Comparison of ENCODE assay signal across 16 mouse cellular contexts in genomic region chr5:146678049-146678774, GRCm38 (mm10).
DNase-seq lines count a peak whose midpoint lies in the region; ATAC-seq and TF ChIP-seq lines count a peak whose summit lies in the region.
"Had no signal": no experiment of that assay in that cellular context is flagged by ENCODE, and none has a peak within 500 bp of the region (broad histone marks: within the 10 kb centered on the region; RNA-seq: fewer than 3 reads in every experiment).

No protein-coding gene starts in this region.

- no peak overlapping the region for H3K4me2 ChIP-seq in heart, embryonic 12.5 days
- H3K4me2 ChIP-seq in CH12.LX (ENCODE audit: insufficient read depth, low read depth, poor library complexity, severe bottlenecking): peak overlapping the region; percentile 52; the same call in 1 of the 2 replicates
- peak overlapping the region; percentile 23 for H3K4me2 ChIP-seq in intestine, embryonic 15.5 days (replicated peaks)
- no peak overlapping the region for H3K4me2 ChIP-seq in midbrain, embryonic 12.5 days (replicated peaks)
- H3K4me2 ChIP-seq: hindbrain, embryonic 13.5 days; kidney, embryonic 15.5 days; limb, embryonic 13.5 days had no signal

- H3K27ac ChIP-seq in heart, embryonic 12.5 days (ENCODE audit: poor library complexity, severe bottlenecking): peak overlapping the region; percentile 26; the same call in 1 of the 2 replicates
- H3K27ac ChIP-seq in CH12.LX (ENCODE audit: insufficient read depth, low read depth): peak overlapping the region; percentile 97
- peak overlapping the region; percentile 78 for H3K27ac ChIP-seq in intestine, embryonic 15.5 days
- H3K27ac ChIP-seq in midbrain, embryonic 12.5 days (replicated peaks): no peak overlapping the region
- H3K27ac ChIP-seq: hindbrain, embryonic 13.5 days; layer of hippocampus, adult 2 months; limb, embryonic 13.5 days had no signal

- no peak for ATAC-seq in heart, embryonic 12.5 days (ENCODE audit: insufficient number of reproducible peaks, low FRiP score)
- no peak for ATAC-seq in intestine, embryonic 15.5 days
- ATAC-seq in midbrain, embryonic 12.5 days (ENCODE audit: low FRiP score, low read depth): peak; percentile 70

- no peak for DNase-seq in heart, postnatal 25 days (ENCODE audit: low spot score)
- DNase-seq in CH12.LX (ENCODE audit: extremely low read depth) (no peak), adipocyte (ENCODE audit: low spot score) (no peak)
- no peak for DNase-seq in T-cell, adult 2 months (ENCODE audit: low spot score)
- DNase-seq in right cerebral cortex, postnatal 4 days: no peak
- DNase-seq: cerebellum, adult 18-20 months; gastrocnemius, postnatal 14 days; right cerebral cortex, postnatal 14 days; thymus, postnatal 4 days had no signal

- no peak for TF ChIP-seq POLR2A in CH12.LX (IDR thresholded peaks at IDR 0.05; ENCODE audit: low read depth, low read length)

- H3K4me3 ChIP-seq in heart, embryonic 12.5 days: no peak overlapping the region
- no peak overlapping the region for H3K4me3 ChIP-seq in CH12.LX (replicated peaks in 1 of 3; ENCODE audit: low read depth in 2 of 3, low read length in 2 of 3, poor library complexity in 1 of 3)
- H3K4me3 ChIP-seq in intestine, embryonic 15.5 days (replicated peaks): no peak overlapping the region
- H3K4me3 ChIP-seq in midbrain, embryonic 12.5 days: no peak overlapping the region
- H3K4me3 ChIP-seq: hindbrain, embryonic 13.5 days; kidney, embryonic 15.5 days; layer of hippocampus, adult 2 months; limb, embryonic 13.5 days had no signal

- no peaks in the 10 kb centered on the region for H3K79me2 ChIP-seq in CH12.LX (replicated peaks; ENCODE audit: control insufficient read depth, extremely low read depth, insufficient read depth, poor library complexity, severe bottlenecking)

- no peak overlapping the region for H3K9ac ChIP-seq in heart, embryonic 12.5 days
- peak overlapping the region; percentile 23; the same call in 1 of the 2 replicates for H3K9ac ChIP-seq in CH12.LX (ENCODE audit: insufficient read depth, low read depth)
- no peak overlapping the region for H3K9ac ChIP-seq in intestine, embryonic 15.5 days
- H3K9ac ChIP-seq in midbrain, embryonic 12.5 days (replicated peaks): no peak overlapping the region
- H3K9ac ChIP-seq: hindbrain, embryonic 13.5 days; kidney, embryonic 15.5 days; limb, embryonic 13.5 days had no signal

- WGBS in heart, embryonic 12.5 days: 66% methylated on average over 13 of the region's 13 CpGs
- WGBS in intestine, embryonic 15.5 days: 50% methylated on average over 13 of the region's 13 CpGs
- 29% methylated on average over 13 of the region's 13 CpGs for WGBS in midbrain, embryonic 12.5 days

- TF ChIP-seq RAD21 in CH12.LX (IDR thresholded peaks at IDR 0.05; ENCODE audit: low read depth, low read length): no peak

- TF ChIP-seq CTCF in CH12.LX (conservative IDR thresholded peaks at IDR 0.05 in 1 of 2, IDR thresholded peaks at IDR 0.05 in 1 of 2; ENCODE audit: low read depth in 2 of 2, low read length in 2 of 2): no peak

- intact Hi-C loops in heart, postnatal 25 days (cut with DNase I): loop anchor here (10.0 kb wide), 2 partner anchors 547 to 637 kb away; no protein-coding TSS in a partner anchor

- no peaks in the 10 kb centered on the region for H3K9me3 ChIP-seq in heart, embryonic 12.5 days (replicated peaks)
- no peaks in the 10 kb centered on the region for H3K9me3 ChIP-seq in CH12.LX (replicated peaks; ENCODE audit: low read length)
- no peaks in the 10 kb centered on the region for H3K9me3 ChIP-seq in intestine, embryonic 15.5 days
- H3K9me3 ChIP-seq in midbrain, embryonic 12.5 days: no peaks in the 10 kb centered on the region
- H3K9me3 ChIP-seq: hindbrain, embryonic 13.5 days; kidney, embryonic 15.5 days; limb, embryonic 13.5 days had no signal

- peaks cover 4% of the 10 kb centered on the region; the same call in 1 of the 2 replicates for H3K27me3 ChIP-seq in heart, embryonic 12.5 days (replicated peaks)
- peaks cover 12% of the 10 kb centered on the region for H3K27me3 ChIP-seq in CH12.LX (replicated peaks)
- H3K27me3 ChIP-seq in intestine, embryonic 15.5 days (replicated peaks): no peaks in the 10 kb centered on the region
- H3K27me3 ChIP-seq in midbrain, embryonic 12.5 days: peaks cover 81% of the 10 kb centered on the region

- H3K4me1 ChIP-seq in heart, embryonic 12.5 days (replicated peaks): peaks cover 15% of the 10 kb centered on the region
- H3K4me1 ChIP-seq in CH12.LX (ENCODE audit: control insufficient read depth in 1 of 2, insufficient read depth in 2 of 2): peaks cover 19 to 83% of the 10 kb centered on the region in 2 experiments
- peaks cover 45% of the 10 kb centered on the region for H3K4me1 ChIP-seq in intestine, embryonic 15.5 days (replicated peaks)
- H3K4me1 ChIP-seq in midbrain, embryonic 12.5 days: peaks cover 15% of the 10 kb centered on the region
- H3K4me1 ChIP-seq: limb, embryonic 13.5 days had no signal

- dilution Hi-C loops in CH12.LX (cut with MboI; ENCODE audit: extremely low pct_ligation_motif_present, extremely low pct_unique_long_range_greater_than_20kb, low sequenced_read_pairs): no loop called here

- H3K36me3 ChIP-seq in heart, embryonic 12.5 days: no peaks in the 10 kb centered on the region
- H3K36me3 ChIP-seq in CH12.LX (replicated peaks in 1 of 2; ENCODE audit: control insufficient read depth in 1 of 2, insufficient read depth in 1 of 2, low read length in 1 of 2): no peaks in the 10 kb centered on the region
- H3K36me3 ChIP-seq in intestine, embryonic 15.5 days: no peaks in the 10 kb centered on the region
- H3K36me3 ChIP-seq in midbrain, embryonic 12.5 days: no peaks in the 10 kb centered on the region
- H3K36me3 ChIP-seq: hindbrain, embryonic 13.5 days; kidney, embryonic 15.5 days; limb, embryonic 13.5 days had no signal

- TF ChIP-seq EP300 in CH12.LX (IDR thresholded peaks at IDR 0.05; ENCODE audit: low read length): no peak

- in situ Hi-C loops in CH12.LX (cut with MboI; ENCODE audit: low pct_ligation_motif_present, low pct_unique_long_range_greater_than_20kb, low sequenced_read_pairs): loop anchor here (10.0 to 25.0 kb wide), 3 partner anchors 184 to 634 kb away; partner anchors contain the start of genes Cdx2 and Urad

TF ChIP-seq in CH12.LX, 34 proteins besides CTCF, POLR2A, EP300 and RAD21:
- TF ChIP-seq SIN3A (IDR thresholded peaks at IDR 0.05; ENCODE audit: low read length) (no peak; the same call in 1 of the 2 replicates), ZNF384 (IDR thresholded peaks at IDR 0.05; ENCODE audit: low read depth, low read length) (peak; percentile 83)
TF ChIP-seq in CH12.LX: peak in this region for 1.

Comparison
In these comparisons a context has a peak if more than half of its experiments do, and no peak if none do; other contexts are left out.
1. H3K4me2 ChIP-seq: peak in CH12.LX (single experiment) and intestine, embryonic 15.5 days (single experiment); none in heart, embryonic 12.5 days (single experiment) and midbrain, embryonic 12.5 days (single experiment).